Mouse (Mus musculus): ENCODE results near the gene Gm11146. TPM values are rescaled to one million over a fixed set of nuclear protein-coding genes. Genes with fewer than 3 reads are reported as not detected.

Gm11146 gene
- polyA plus RNA-seq, 1 experiment, result not detected

GRCm38 (mm10) chr16:77569457-77569856 lies 32.4 kb downstream of the Gm11146 start:
- no peak overlapping the region for H3K27ac ChIP-seq (ENCODE audit: insufficient read depth, low read length)
- no peaks in the 10 kb centered on the region for H3K4me1 ChIP-seq (ENCODE audit: control insufficient read depth, insufficient read depth, low read length)
- no peak overlapping the region for H3K4me3 ChIP-seq (ENCODE audit: insufficient read depth, low read length)
- TF ChIP-seq POLR2A (IDR thresholded peaks at IDR 0.05; ENCODE audit: low read depth, low read length) (no peak), CTCF (IDR thresholded peaks at IDR 0.05; ENCODE audit: borderline replicate concordance, insufficient read depth, low read length) (no peak)

- no peak overlapping the region for H3K4me3 ChIP-seq (ENCODE audit: insufficient read depth, low read length)
- TF ChIP-seq POLR2A (IDR thresholded peaks at IDR 0.05; ENCODE audit: low read depth, low read length) (no peak), CTCF (IDR thresholded peaks at IDR 0.05; ENCODE audit: borderline replicate concordance, insufficient read depth, low read length) (no peak)
- no peak overlapping the region for H3K27ac ChIP-seq (ENCODE audit: insufficient read depth, low read length)
- H3K4me1 ChIP-seq (ENCODE audit: control insufficient read depth, insufficient read depth, low read length), result no peaks in the 10 kb centered on the region
Observed at GRCm38 (mm10) chr16:77568384-77568783, 33.5 kb downstream of the Gm11146 start.

- Histone ChIP-seq H3K27ac (ENCODE audit: insufficient read depth, low read length) (no peak overlapping the region), H3K4me1 (ENCODE audit: control insufficient read depth, insufficient read depth, low read length) (no peaks in the 10 kb centered on the region; the same call in 1 of the 2 replicates), H3K4me3 (ENCODE audit: insufficient read depth, low read length) (no peak overlapping the region)
- no peak for TF ChIP-seq POLR2A (IDR thresholded peaks at IDR 0.05; ENCODE audit: low read depth, low read length)
- TF ChIP-seq CTCF (IDR thresholded peaks at IDR 0.05; ENCODE audit: borderline replicate concordance, insufficient read depth, low read length), result no peak
Observed at GRCm38 (mm10) chr16:77562852-77563251, 39.0 kb downstream of the Gm11146 start.

GRCm38 (mm10) chr16:77556446-77557105 lies 45.3 kb downstream of the Gm11146 start:
- Histone ChIP-seq H3K4me3 (ENCODE audit: insufficient read depth, low read length) (no peak overlapping the region), H3K27ac (ENCODE audit: insufficient read depth, low read length) (no peak overlapping the region), H3K4me1 (ENCODE audit: control insufficient read depth, insufficient read depth, low read length) (no peaks in the 10 kb centered on the region)
- TF ChIP-seq POLR2A (IDR thresholded peaks at IDR 0.05; ENCODE audit: low read depth, low read length), result no peak
- TF ChIP-seq CTCF (IDR thresholded peaks at IDR 0.05; ENCODE audit: borderline replicate concordance, insufficient read depth, low read length), result no peak

GRCm38 (mm10) chr16:77551051-77551450 lies 50.8 kb downstream of the Gm11146 start:
- Histone ChIP-seq H3K4me3 (ENCODE audit: insufficient read depth, low read length) (no peak overlapping the region), H3K4me1 (ENCODE audit: control insufficient read depth, insufficient read depth, low read length) (no peaks in the 10 kb centered on the region), H3K27ac (ENCODE audit: insufficient read depth, low read length) (no peak overlapping the region)
- TF ChIP-seq CTCF (IDR thresholded peaks at IDR 0.05; ENCODE audit: borderline replicate concordance, insufficient read depth, low read length) (no peak), POLR2A (IDR thresholded peaks at IDR 0.05; ENCODE audit: low read depth, low read length) (no peak)
